Mouse (Mus musculus) G1E (cell line): ENCODE measurements around the gene Stambp.
"Not testable (repeated sequence)": the region's sequence is repeated elsewhere in the genome, so short reads cannot be mapped to it uniquely, and the experiment has no call there.

Experiments used
- CTCF ChIP-seq: IDR thresholded peaks from 2 replicates; pipeline ENCODE4 v1.5.1; 2012; ENCODE audit warnings: low read depth, low read length, inconsistent platforms, mixed read lengths
- GATA1 ChIP-seq: IDR thresholded peaks from 2 replicates; pipeline ENCODE4 v1.6.1; 2012; ENCODE audit warnings: borderline replicate concordance, low read length, inconsistent platforms, mixed read lengths
- GATA2 ChIP-seq: IDR thresholded peaks from 2 replicates; pipeline ENCODE4 v1.6.1; 2012; ENCODE audit warnings: low read depth, low read length, inconsistent platforms, borderline replicate concordance
- TAL1 ChIP-seq: conservative IDR thresholded peaks from 2 replicates; pipeline ENCODE4 v1.6.1; 2012; ENCODE audit warnings: low read depth, low read length, inconsistent platforms, mixed read lengths

GRCm38 (mm10) chr6:83587191-83587590, 14.7 kb upstream of the Stambp start:
- not testable (repeated sequence) for TF ChIP-seq CTCF, GATA2, TAL1, GATA1
